Mouse (Mus musculus): Measurements from ENCODE around the gene Rhof. TPM values are rescaled to one million over a fixed set of nuclear protein-coding genes. Genes with fewer than 3 reads are reported as not detected.
A peak's percentile ranks its signal among the peaks of the same experiment; 100 is the strongest.
"Not testable (repeated sequence)": the region's sequence is repeated elsewhere in the genome, so short reads cannot be mapped to it uniquely, and the experiment has no call there.

Gene Rhof
- polyA plus RNA-seq, 1 experiment: 1.6 TPM

DNA sequence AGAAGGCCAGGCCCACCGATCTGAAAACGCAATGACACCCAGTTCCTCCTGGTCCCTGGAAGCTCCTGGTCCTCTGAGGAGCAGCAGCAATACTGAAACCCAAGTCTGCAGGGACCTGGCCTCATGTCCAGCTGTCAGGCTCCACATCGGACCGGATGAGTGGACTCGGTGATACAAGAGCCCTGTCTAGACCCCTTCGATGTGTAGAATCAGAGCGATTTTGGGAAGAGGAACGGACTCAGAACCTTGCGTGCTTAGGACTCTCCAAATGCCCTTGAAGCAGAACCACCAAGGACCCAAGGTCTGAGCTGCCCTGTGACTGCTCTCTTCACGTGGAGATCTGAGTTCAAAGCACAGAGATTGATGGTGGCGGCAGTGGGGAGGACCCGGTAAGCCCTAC, 64.4 kb downstream of the Rhof start, which contains the start of gene Tmem120b:
TSS of gene Tmem120b (plus strand) at position 301 of the 400 bp plus-strand sequence.
- TF ChIP-seq POLR2A (IDR thresholded peaks at IDR 0.05; ENCODE audit: insufficient read length, low read depth) (no peak), MAX (IDR thresholded peaks at IDR 0.05; ENCODE audit: low read depth) (no peak), MYOD1 (IDR thresholded peaks at IDR 0.05; ENCODE audit: control insufficient read depth in 1 of 3, insufficient read length in 2 of 3, low read depth in 2 of 3) (no peak), CEBPB (IDR thresholded peaks at IDR 0.05; ENCODE audit: insufficient read depth, poor library complexity, severe bottlenecking) (no peak), E2F4 (IDR thresholded peaks at IDR 0.05; ENCODE audit: insufficient read depth) (no peak), POLR2AphosphoS2 (IDR thresholded peaks at IDR 0.05; ENCODE audit: insufficient read length, low read depth) (no peak), TCF3 (IDR thresholded peaks at IDR 0.05; ENCODE audit: insufficient read length, low read depth) (no peak), TCF12 (IDR thresholded peaks at IDR 0.05; ENCODE audit: insufficient read depth, poor library complexity, severe bottlenecking) (no peak)
- no peak within 1 kb of the TSS for H3K4me2 ChIP-seq (ENCODE audit: low read depth)
- H3K27me3 ChIP-seq (ENCODE audit: control insufficient read depth, insufficient read depth, insufficient read length): no peaks in the 10 kb centered on the region
- H3K79me2 ChIP-seq (ENCODE audit: control insufficient read depth, insufficient read depth): no peaks in the 10 kb centered on the region
- H3K4me3 ChIP-seq: no peak within 1 kb of the TSS
- no peaks in the 10 kb centered on the region for H3K36me3 ChIP-seq (ENCODE audit: control insufficient read depth, insufficient read depth)
- no peak within 1 kb of the TSS for H3ac ChIP-seq (ENCODE audit: control insufficient read depth, insufficient read length)

GRCm38 (mm10) chr5:123067395-123067995, 65.0 kb downstream of the Rhof start:
- Histone ChIP-seq H3K4me2 (ENCODE audit: low read depth) (no peak overlapping the region), H3K27me3 (ENCODE audit: control insufficient read depth, insufficient read depth, insufficient read length) (no peaks in the 10 kb centered on the region), H3K79me2 (ENCODE audit: control insufficient read depth, insufficient read depth) (no peaks in the 10 kb centered on the region), H3K36me3 (ENCODE audit: control insufficient read depth, insufficient read depth) (no peaks in the 10 kb centered on the region), H3K4me3 (no peak overlapping the region), H3ac (ENCODE audit: control insufficient read depth, insufficient read length) (no peak overlapping the region)
- TF ChIP-seq USF1 (IDR thresholded peaks at IDR 0.05; ENCODE audit: low read depth) (no peak), MYOD1 (IDR thresholded peaks at IDR 0.05; ENCODE audit: control insufficient read depth in 1 of 3, insufficient read length in 2 of 3, low read depth in 2 of 3) (peak in 2 of 3 experiments; percentile 24 to 58), E2F4 (IDR thresholded peaks at IDR 0.05; ENCODE audit: insufficient read depth) (no peak), TCF12 (IDR thresholded peaks at IDR 0.05; ENCODE audit: insufficient read depth, poor library complexity, severe bottlenecking) (peak; percentile 37), MAX (IDR thresholded peaks at IDR 0.05; ENCODE audit: low read depth) (no peak), REST (IDR thresholded peaks at IDR 0.05; ENCODE audit: insufficient read depth, insufficient read length) (no peak), POLR2A (IDR thresholded peaks at IDR 0.05; ENCODE audit: insufficient read length, low read depth) (no peak), POLR2AphosphoS2 (IDR thresholded peaks at IDR 0.05; ENCODE audit: insufficient read length, low read depth) (no peak), TCF3 (IDR thresholded peaks at IDR 0.05; ENCODE audit: insufficient read length, low read depth) (no peak), SRF (IDR thresholded peaks at IDR 0.05; ENCODE audit: control insufficient read depth, insufficient read length, low read depth) (no peak), MYOG (IDR thresholded peaks at IDR 0.05; ENCODE audit: control insufficient read depth in 1 of 3, insufficient read depth in 1 of 3, insufficient read length in 2 of 3, low read depth in 2 of 3) (peak in 2 of 3 experiments; percentile 45 to 92), CEBPB (IDR thresholded peaks at IDR 0.05; ENCODE audit: insufficient read depth, poor library complexity, severe bottlenecking) (peak; percentile 66; the same call in 1 of the 2 replicates)

DNA sequence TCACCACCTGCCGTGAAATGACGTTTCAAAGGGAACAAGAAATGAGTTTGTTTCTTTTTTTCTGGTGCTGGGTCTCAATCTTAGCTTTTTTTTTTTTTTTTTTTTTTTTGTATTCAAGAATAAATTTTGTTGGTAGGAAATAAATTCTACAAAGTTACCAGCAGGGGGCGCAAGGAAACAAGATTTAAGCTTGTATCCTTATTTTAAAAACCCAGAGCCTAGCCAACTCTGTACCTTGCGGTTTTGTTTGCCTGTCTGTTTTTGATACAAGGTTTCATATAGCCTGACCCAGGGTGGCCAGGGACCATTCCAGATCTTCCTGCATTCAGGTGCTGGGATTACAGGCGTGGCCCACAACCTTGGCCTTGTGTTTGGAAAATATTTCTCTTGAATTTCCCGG, 68.3 kb downstream of the Rhof start:
- H3K4me3 ChIP-seq: no peak overlapping the region

DNA sequence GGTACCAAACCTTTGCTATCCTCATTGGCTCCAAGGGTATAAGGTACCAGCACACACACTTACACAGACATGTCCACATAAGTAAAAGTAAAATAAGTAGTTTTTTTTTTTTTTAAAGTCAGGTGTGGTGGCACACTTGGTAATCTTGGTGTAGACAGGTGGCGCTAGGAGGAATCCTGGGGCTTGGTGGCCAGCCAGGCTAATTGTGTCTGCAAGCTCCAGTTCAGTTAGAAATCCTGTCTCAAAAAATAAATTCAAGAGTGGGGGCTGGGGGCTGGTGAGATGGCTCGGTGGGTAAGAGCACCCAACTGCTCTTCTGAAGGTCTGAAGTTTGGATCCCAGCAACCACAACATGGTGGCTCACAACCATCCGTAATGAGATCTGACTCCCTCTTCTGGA, 69.4 kb downstream of the Rhof start:
- no peaks in the 10 kb centered on the region for H3K79me2 ChIP-seq (ENCODE audit: control insufficient read depth, insufficient read depth)
- no peak overlapping the region for H3K4me3 ChIP-seq
- no peak for TF ChIP-seq SRF (IDR thresholded peaks at IDR 0.05; ENCODE audit: control insufficient read depth, insufficient read length, low read depth)
- TF ChIP-seq USF1 (IDR thresholded peaks at IDR 0.05; ENCODE audit: low read depth): no peak
- no peak for TF ChIP-seq TCF3 (IDR thresholded peaks at IDR 0.05; ENCODE audit: insufficient read length, low read depth)
- no peak for TF ChIP-seq MAX (IDR thresholded peaks at IDR 0.05; ENCODE audit: low read depth)
- TF ChIP-seq CEBPB (IDR thresholded peaks at IDR 0.05; ENCODE audit: insufficient read depth, poor library complexity, severe bottlenecking): no peak
- TF ChIP-seq E2F4 (IDR thresholded peaks at IDR 0.05; ENCODE audit: insufficient read depth): no peak
- TF ChIP-seq REST (IDR thresholded peaks at IDR 0.05; ENCODE audit: insufficient read depth, insufficient read length): no peak
- no peaks in the 10 kb centered on the region for H3K27me3 ChIP-seq (ENCODE audit: control insufficient read depth, insufficient read depth, insufficient read length)
- H3K36me3 ChIP-seq (ENCODE audit: control insufficient read depth, insufficient read depth): no peaks in the 10 kb centered on the region
- H3K4me2 ChIP-seq (ENCODE audit: low read depth): no peak overlapping the region
- no peak overlapping the region for H3ac ChIP-seq (ENCODE audit: control insufficient read depth, insufficient read length)

More for the DNA sequence above, 68.3 kb downstream of the Rhof start:
- no peaks in the 10 kb centered on the region for H3K36me3 ChIP-seq (ENCODE audit: control insufficient read depth, insufficient read depth)
- H3K79me2 ChIP-seq (ENCODE audit: control insufficient read depth, insufficient read depth): no peaks in the 10 kb centered on the region
- H3ac ChIP-seq (ENCODE audit: control insufficient read depth, insufficient read length): no peak overlapping the region
- TF ChIP-seq MYOG (IDR thresholded peaks at IDR 0.05; ENCODE audit: control insufficient read depth in 1 of 3, insufficient read depth in 1 of 3, insufficient read length in 2 of 3, low read depth in 2 of 3): no peak
- no peak for TF ChIP-seq USF1 (IDR thresholded peaks at IDR 0.05; ENCODE audit: low read depth)
- no peak for TF ChIP-seq CEBPB (IDR thresholded peaks at IDR 0.05; ENCODE audit: insufficient read depth, poor library complexity, severe bottlenecking)
- no peak for TF ChIP-seq MAX (IDR thresholded peaks at IDR 0.05; ENCODE audit: low read depth)
- no peak for TF ChIP-seq POLR2AphosphoS2 (IDR thresholded peaks at IDR 0.05; ENCODE audit: insufficient read length, low read depth)
- TF ChIP-seq POLR2A (IDR thresholded peaks at IDR 0.05; ENCODE audit: insufficient read length, low read depth): no peak
- TF ChIP-seq TCF12 (IDR thresholded peaks at IDR 0.05; ENCODE audit: insufficient read depth, poor library complexity, severe bottlenecking): no peak
- TF ChIP-seq REST (IDR thresholded peaks at IDR 0.05; ENCODE audit: insufficient read depth, insufficient read length): no peak
- no peaks in the 10 kb centered on the region for H3K27me3 ChIP-seq (ENCODE audit: control insufficient read depth, insufficient read depth, insufficient read length)
- H3K4me2 ChIP-seq (ENCODE audit: low read depth): no peak overlapping the region

DNA sequence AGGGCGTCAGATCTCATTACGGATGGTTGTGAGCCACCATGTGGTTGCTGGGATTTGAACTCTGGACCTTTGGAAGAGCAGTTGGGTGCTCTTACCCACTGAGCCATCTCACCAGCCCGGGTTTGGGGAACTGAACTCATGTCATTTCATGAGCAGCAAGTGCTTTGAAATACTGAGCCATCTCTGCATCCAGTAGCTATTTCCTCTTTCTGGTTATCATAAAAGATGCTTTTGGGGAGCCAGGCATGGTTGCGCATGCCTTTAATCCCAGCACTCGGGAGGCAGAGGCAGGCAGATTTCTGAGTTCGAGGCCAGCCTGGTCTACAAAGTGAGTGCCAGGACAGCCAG, 71.1 kb downstream of the Rhof start:
- H3K4me3 ChIP-seq; H3K36me3 ChIP-seq (ENCODE audit: control insufficient read depth, insufficient read depth); H3K79me2 ChIP-seq (ENCODE audit: control insufficient read depth, insufficient read depth); H3ac ChIP-seq (ENCODE audit: control insufficient read depth, insufficient read length); H3K4me2 ChIP-seq (ENCODE audit: low read depth); H3K27me3 ChIP-seq (ENCODE audit: control insufficient read depth, insufficient read depth, insufficient read length): not testable (repeated sequence)

All from myocyte (in vitro differentiated cells).